Mouse (Mus musculus) liver, embryonic 14.5 days (tissue): ENCODE measurements at regions not wholly inside any gene's neighbourhood (a gene's known extent, or its start where the extent isn't known, plus 50 kb on each side); places are given as distances from the start of the nearest gene placed in this dataset.

ENCODE experiments used
- CTCF ChIP-seq: IDR thresholded peaks from 2 replicates; pipeline ENCODE4 v1.5.1; 2016; ENCODE audit warnings: antibody characterized with exemption, low read depth, control low read depth
- EP300 ChIP-seq: IDR thresholded peaks from 2 replicates; pipeline ENCODE4 v1.6.1; 2016; ENCODE audit warnings: antibody characterized with exemption, low read depth

DNA sequence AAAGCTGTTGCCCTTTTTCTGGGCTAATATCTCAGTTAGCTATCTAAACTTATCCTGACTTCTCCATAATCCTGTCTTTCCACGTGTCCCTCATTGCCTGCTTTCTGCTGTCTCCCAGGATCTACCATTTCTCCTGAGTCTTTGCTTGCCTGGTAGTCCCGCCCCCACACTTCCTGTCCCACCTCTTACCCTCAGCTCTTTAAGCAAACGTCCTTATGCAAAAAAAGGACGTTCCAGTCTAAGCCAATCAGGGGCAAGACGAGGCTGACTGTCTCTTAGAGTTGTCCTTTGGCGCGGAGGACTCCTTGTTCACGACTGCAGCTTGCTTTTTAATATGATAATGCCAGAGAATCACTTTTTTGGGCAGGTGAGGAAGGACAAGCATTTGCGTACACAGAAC lies 79.6 kb upstream of the Hnrnpk start:
- TF ChIP-seq CTCF (no peak), EP300 (no peak)
